Mouse (Mus musculus): ENCODE data around the gene Trpv2. TPM values are rescaled to one million over a fixed set of nuclear protein-coding genes. Genes with fewer than 3 reads are reported as not detected.

Trpv2 gene
- polyA plus RNA-seq, 1 experiment from 2014 or later, result 3.9 TPM

- H3K4me1 ChIP-seq (ENCODE audit: insufficient read depth), result peaks cover 36% of the 10 kb centered on the region
- H3K4me3 ChIP-seq (ENCODE audit: low read depth, low read length), result no peak overlapping the region
- no peak overlapping the region; the same call in 1 of the 2 replicates for H3K9ac ChIP-seq
- H3K36me3 ChIP-seq (ENCODE audit: insufficient read depth), result no peaks in the 10 kb centered on the region
- no peak overlapping the region for H3K4me2 ChIP-seq
- no peak for TF ChIP-seq CTCF (IDR thresholded peaks at IDR 0.05; ENCODE audit: low read depth)
- no peaks in the 10 kb centered on the region for H3K9me3 ChIP-seq (ENCODE audit: low read depth, low read length)
- no peak for ATAC-seq (ENCODE audit: insufficient read depth)
- no peaks in the 10 kb centered on the region for H3K27me3 ChIP-seq (ENCODE audit: insufficient read depth, low read length)
- peak overlapping the region; percentile 30; the same call in 1 of the 2 replicates for H3K27ac ChIP-seq (ENCODE audit: low read depth)
- DNase-seq, result peak; percentile 41
- WGBS, result 49% methylated on average over 11 of the region's 11 CpGs
Observed at GRCm38 (mm10) chr11:62642023-62642844, 67.9 kb downstream of the Trpv2 start.

- Histone ChIP-seq H3K4me2 (no peak overlapping the region), H3K36me3 (ENCODE audit: insufficient read depth) (no peaks in the 10 kb centered on the region), H3K27me3 (ENCODE audit: insufficient read depth, low read length) (no peaks in the 10 kb centered on the region), H3K4me3 (ENCODE audit: low read depth, low read length) (no peak overlapping the region), H3K9me3 (ENCODE audit: low read depth, low read length) (no peaks in the 10 kb centered on the region), H3K4me1 (ENCODE audit: insufficient read depth) (peaks cover 33% of the 10 kb centered on the region), H3K27ac (ENCODE audit: low read depth) (peak overlapping the region; percentile 50; the same call in 1 of the 2 replicates), H3K9ac (no peak overlapping the region)
- DNase-seq (peak; percentile 73), ATAC-seq (ENCODE audit: insufficient read depth) (no peak)
- no peak for TF ChIP-seq CTCF (IDR thresholded peaks at IDR 0.05; ENCODE audit: low read depth)
- WGBS, result 68% methylated on average over 8 of the region's 8 CpGs
Observed at GRCm38 (mm10) chr11:62643011-62643631, 68.8 kb downstream of the Trpv2 start.

GRCm38 (mm10) chr11:62643681-62644363 lies 69.5 kb downstream of the Trpv2 start:
- no peak for TF ChIP-seq CTCF (IDR thresholded peaks at IDR 0.05; ENCODE audit: low read depth)
- 80% methylated on average over 10 of the region's 10 CpGs for WGBS
- H3K27me3 ChIP-seq (ENCODE audit: insufficient read depth, low read length), result no peaks in the 10 kb centered on the region
- H3K4me3 ChIP-seq (ENCODE audit: low read depth, low read length), result no peak overlapping the region
- peak overlapping the region; percentile 50; the same call in 1 of the 2 replicates for H3K27ac ChIP-seq (ENCODE audit: low read depth)
- no peaks in the 10 kb centered on the region for H3K36me3 ChIP-seq (ENCODE audit: insufficient read depth)
- H3K9me3 ChIP-seq (ENCODE audit: low read depth, low read length), result no peaks in the 10 kb centered on the region
- peaks cover 33% of the 10 kb centered on the region for H3K4me1 ChIP-seq (ENCODE audit: insufficient read depth)
- H3K4me2 ChIP-seq, result no peak overlapping the region
- no peak for DNase-seq
- H3K9ac ChIP-seq, result no peak overlapping the region
- no peak for ATAC-seq (ENCODE audit: insufficient read depth)

GRCm38 (mm10) chr11:62644602-62645336 lies 70.5 kb downstream of the Trpv2 start:
- Histone ChIP-seq H3K27me3 (ENCODE audit: insufficient read depth, low read length) (no peaks in the 10 kb centered on the region), H3K4me2 (peak overlapping the region; percentile 94; the same call in 1 of the 2 replicates), H3K9me3 (ENCODE audit: low read depth, low read length) (no peaks in the 10 kb centered on the region), H3K4me1 (ENCODE audit: insufficient read depth) (peaks cover 33% of the 10 kb centered on the region), H3K9ac (no peak overlapping the region), H3K4me3 (ENCODE audit: low read depth, low read length) (no peak overlapping the region), H3K36me3 (ENCODE audit: insufficient read depth) (no peaks in the 10 kb centered on the region), H3K27ac (ENCODE audit: low read depth) (peak overlapping the region; percentile 89; the same call in 1 of the 2 replicates)
- TF ChIP-seq CTCF (IDR thresholded peaks at IDR 0.05; ENCODE audit: low read depth), result no peak
- DNase-seq (no peak), ATAC-seq (ENCODE audit: insufficient read depth) (no peak)
- 91% methylated on average over 5 of the region's 5 CpGs for WGBS

- Histone ChIP-seq H3K36me3 (ENCODE audit: insufficient read depth) (no peaks in the 10 kb centered on the region), H3K4me2 (peak overlapping the region; percentile 94), H3K27me3 (ENCODE audit: insufficient read depth, low read length) (no peaks in the 10 kb centered on the region), H3K4me1 (ENCODE audit: insufficient read depth) (peaks cover 33% of the 10 kb centered on the region), H3K9ac (peak overlapping the region; percentile 36; the same call in 1 of the 2 replicates), H3K27ac (ENCODE audit: low read depth) (peak overlapping the region; percentile 89), H3K4me3 (ENCODE audit: low read depth, low read length) (peak overlapping the region; percentile 75; the same call in 1 of the 2 replicates), H3K9me3 (ENCODE audit: low read depth, low read length) (no peaks in the 10 kb centered on the region)
- no peak for TF ChIP-seq CTCF (IDR thresholded peaks at IDR 0.05; ENCODE audit: low read depth)
- DNase-seq (peak; percentile 37), ATAC-seq (ENCODE audit: insufficient read depth) (no peak)
- WGBS, result 70% methylated on average over 4 of the region's 4 CpGs
Observed at GRCm38 (mm10) chr11:62645337-62645675, 71.0 kb downstream of the Trpv2 start.

GRCm38 (mm10) chr11:62645732-62646494 lies 71.6 kb downstream of the Trpv2 start:
- Histone ChIP-seq H3K4me3 (ENCODE audit: low read depth, low read length) (peak overlapping the region; percentile 75), H3K4me2 (peak overlapping the region; percentile 94), H3K27me3 (ENCODE audit: insufficient read depth, low read length) (no peaks in the 10 kb centered on the region), H3K9me3 (ENCODE audit: low read depth, low read length) (no peaks in the 10 kb centered on the region), H3K36me3 (ENCODE audit: insufficient read depth) (no peaks in the 10 kb centered on the region), H3K9ac (peak overlapping the region; percentile 36), H3K4me1 (ENCODE audit: insufficient read depth) (peaks cover 33% of the 10 kb centered on the region), H3K27ac (ENCODE audit: low read depth) (peak overlapping the region; percentile 89)
- ATAC-seq (ENCODE audit: insufficient read depth) (peak; percentile 9; the same call in 1 of the 2 replicates), DNase-seq (peak; percentile 79)
- TF ChIP-seq CTCF (IDR thresholded peaks at IDR 0.05; ENCODE audit: low read depth), result no peak
- WGBS, result 10% methylated on average over 8 of the region's 8 CpGs
